Mouse (Mus musculus) bone marrow macrophage, adult 2 months (primary cell): ENCODE measurements around the gene Bbs12.

Experiments used
- CTCF ChIP-seq: IDR thresholded peaks from 2 replicates; pipeline ENCODE4 v1.5.1; 2012; ENCODE audit warnings: low read depth, mild to moderate bottlenecking, low read length, moderate library complexity
- POLR2A ChIP-seq: IDR thresholded peaks from 2 replicates; pipeline ENCODE4 v1.6.1; 2012; ENCODE audit warnings: mild to moderate bottlenecking, low read depth, low read length, borderline replicate concordance

GRCm38 (mm10) chr3:37334053-37334452 is 21.7 kb downstream of the Bbs12 start:
- TF ChIP-seq POLR2A (no peak), CTCF (no peak)
